Mouse (Mus musculus): ENCODE results near the gene Mob3b.

Mob3b gene

DNA sequence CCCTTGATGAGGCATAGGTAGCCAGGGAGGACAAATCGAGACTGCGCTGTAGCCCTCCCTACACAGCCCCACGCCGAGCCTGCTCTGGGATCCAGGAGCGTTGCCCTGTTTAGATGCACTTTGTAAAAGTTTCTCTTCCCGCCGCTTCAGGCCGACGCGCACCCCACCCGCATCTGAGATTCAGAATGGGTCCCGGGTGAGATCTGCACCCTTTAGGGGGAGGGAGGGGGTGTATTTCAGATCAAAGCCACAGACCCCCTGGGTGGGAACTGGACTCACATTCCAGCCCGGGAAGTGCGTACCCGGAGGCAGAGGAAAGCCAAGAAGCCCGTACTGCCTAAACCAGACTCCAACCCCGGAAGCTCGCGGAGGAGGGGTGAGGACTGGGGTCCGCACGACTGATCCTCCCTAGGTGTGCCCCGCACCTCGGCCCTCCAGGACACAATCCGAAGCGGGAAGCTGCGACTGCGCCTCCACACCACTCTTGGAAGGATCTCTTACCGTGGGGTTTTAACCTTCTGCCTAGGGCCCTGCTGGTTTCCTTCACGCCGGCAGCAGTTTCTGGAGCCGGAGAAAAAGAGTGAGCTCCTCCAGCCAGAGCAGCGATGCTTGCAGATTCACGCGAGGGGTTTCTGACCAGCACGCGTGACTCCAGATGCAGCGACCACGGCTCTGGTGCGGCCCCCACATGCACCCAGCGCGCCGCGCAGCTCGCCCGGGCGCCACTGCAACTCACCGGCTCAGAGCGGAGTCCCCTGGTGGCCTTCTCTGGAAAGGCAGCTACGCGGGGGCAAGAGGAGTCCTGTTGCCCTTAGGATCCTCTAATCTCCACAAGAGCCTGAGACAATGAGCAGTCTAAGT, at the start of gene Mob3b:
Gene Mob3b, minus strand, starts transcription at position 734 of the 861 bp plus-strand sequence.
- DNase-seq (ENCODE audit: low read depth): peak; percentile 79

GRCm38 (mm10) chr4:35204659-35205058, 47.4 kb upstream of the Mob3b start:
- DNase-seq (ENCODE audit: low read depth): no peak

DNA sequence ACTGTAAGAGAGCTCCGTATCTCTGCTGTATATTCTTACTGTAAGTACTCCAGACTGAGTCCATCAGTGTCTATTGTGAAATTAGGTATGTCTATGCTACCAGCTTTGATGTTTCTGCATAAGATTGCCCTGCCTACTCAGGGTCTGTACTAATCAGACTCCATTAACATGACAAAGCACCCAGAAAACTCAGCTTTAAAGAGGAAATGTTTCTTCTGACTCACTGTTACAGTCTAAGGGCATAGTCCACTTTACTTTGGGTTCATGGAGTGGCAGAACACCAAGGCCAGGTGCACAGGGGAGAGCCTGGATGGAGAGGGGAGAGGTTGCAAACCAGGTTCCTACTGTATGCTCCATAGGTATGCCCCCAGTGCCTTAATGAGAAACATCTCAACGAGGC, 46.4 kb upstream of the Mob3b start:
- no peak for DNase-seq (ENCODE audit: low read depth)

DNA sequence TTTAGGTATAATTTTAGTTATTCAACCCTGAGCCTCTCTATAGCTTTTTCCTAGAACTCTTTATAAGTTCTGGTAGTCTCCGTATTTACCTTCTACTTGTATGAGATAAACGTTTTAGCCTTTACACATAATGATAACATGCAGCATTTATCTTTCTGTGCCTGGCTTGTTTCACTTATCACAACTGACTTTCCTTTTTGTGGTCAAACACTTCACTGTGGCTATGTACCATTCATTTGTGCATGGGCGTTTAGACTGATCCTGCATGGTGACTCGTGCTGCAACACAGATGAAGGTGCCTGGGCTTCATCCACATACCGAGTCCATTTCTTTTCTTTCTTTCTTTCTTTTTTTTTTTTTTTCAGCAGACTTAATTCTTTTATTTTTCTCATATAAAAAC, 44.4 kb upstream of the Mob3b start:
- DNase-seq (ENCODE audit: low read depth): no peak

DNA sequence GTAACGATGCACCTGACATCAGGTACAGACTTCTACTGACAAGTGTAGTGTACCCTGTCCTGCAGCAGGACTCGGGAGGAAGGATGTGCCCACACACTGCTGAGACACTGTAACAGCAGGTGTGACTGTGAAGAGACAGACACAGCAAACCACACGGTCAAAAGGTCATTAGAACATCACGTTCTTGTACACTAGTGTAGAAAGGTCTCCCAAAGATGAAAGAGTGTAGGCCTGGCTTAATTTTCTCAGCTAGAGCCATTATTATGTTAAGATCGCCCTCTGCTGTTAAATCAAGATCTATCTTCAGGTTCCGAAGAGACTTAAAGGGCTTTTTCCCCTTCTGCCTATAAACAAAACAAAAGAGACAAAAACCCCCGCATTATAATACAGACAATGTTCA, 35.4 kb upstream of the Mob3b start:
- DNase-seq (ENCODE audit: low read depth): peak; percentile 14

GRCm38 (mm10) chr4:35189794-35190193, 32.5 kb upstream of the Mob3b start:
- no peak for DNase-seq (ENCODE audit: low read depth)

DNA sequence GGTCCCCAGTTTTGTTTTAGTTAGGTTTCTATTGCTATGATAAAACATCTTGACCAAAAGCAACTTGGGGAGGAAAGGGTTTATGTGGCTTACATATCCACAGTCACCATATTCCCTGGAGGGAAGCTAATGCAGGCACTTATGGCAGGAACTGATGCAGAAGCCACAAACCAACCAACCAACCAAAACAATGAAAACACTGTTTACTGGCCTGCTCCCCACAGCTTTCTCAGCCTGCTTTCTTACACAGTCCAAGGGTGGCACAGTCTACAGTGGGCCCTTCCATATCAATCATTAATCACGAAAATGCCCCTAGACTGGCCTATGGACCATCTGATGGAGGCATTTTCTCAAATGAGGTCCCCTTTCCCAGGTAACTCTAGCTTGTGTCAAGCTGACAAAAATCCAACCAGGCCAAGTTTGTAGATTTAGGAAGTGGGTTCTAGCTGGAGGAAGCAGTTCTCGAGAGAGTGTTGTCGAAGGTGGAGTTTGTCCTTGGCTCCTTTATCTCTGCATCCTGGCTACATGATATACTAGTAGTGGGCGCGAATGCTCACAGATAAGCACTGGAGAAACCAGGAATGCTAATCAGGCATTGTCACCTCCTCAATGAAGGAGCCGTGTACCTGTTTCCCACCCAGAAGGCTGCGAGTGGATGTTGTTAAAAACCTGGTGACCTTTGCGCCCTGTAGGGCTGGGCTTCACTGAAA, 30.5 kb upstream of the Mob3b start:
- DNase-seq (ENCODE audit: low read depth): no peak

DNA sequence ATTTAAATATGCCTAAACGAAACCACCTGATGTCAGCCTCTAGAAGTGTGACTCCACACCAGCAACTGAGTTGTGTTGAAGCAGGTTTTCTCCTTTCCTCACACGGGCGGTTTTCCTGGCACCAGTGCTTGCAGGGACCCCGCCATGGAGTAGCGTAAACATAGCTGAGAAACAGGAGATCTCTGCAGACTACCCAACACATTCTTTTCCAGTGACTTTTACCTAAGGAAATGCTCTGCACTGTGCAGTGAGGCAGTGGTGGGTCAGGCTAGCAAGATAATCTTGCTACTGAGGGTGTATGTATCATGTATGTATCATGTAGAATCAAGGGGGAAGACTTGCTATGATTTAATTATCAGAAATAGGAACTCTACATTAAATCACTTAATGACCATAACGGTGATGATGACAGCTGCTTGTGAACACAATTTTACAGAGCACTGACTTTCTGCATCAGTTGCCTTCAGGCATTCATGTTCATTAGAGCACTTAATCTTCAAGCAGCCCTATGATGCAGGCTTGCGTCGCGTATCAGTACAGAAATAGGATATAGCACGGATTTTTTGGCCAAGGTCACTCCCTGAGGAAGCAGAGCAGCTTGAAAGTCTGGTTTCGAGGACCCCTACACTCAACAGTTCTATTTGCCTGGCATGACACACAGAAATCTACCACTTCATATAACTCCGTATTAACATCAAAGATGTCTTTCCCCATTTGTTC, 20.8 kb upstream of the Mob3b start:
- no peak for DNase-seq (ENCODE audit: low read depth)

DNA sequence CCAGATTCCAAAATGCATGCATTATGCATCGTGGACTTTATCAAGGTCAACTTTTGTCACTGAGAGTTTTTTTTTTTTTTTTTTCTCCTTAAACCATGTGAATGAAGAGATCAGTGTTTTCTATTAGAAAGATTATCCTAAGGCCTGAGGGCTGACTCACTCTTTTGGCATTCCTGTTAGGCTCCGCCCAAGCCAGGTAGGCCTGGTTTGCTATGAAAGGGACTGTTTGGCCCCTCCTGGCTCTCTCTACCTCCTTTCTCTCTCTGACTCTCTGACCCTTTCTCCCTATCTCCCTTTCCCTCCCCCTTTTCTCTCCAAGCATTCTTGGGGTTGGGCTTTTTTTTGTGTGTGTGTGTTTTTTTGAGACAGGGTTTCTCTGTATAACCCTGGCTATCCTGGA, 18.3 kb upstream of the Mob3b start:
- DNase-seq (ENCODE audit: low read depth): no peak

GRCm38 (mm10) chr4:35173551-35173950, 16.3 kb upstream of the Mob3b start:
- DNase-seq (ENCODE audit: low read depth): no peak

GRCm38 (mm10) chr4:35172471-35172870, 15.2 kb upstream of the Mob3b start:
- DNase-seq (ENCODE audit: low read depth): no peak

DNA sequence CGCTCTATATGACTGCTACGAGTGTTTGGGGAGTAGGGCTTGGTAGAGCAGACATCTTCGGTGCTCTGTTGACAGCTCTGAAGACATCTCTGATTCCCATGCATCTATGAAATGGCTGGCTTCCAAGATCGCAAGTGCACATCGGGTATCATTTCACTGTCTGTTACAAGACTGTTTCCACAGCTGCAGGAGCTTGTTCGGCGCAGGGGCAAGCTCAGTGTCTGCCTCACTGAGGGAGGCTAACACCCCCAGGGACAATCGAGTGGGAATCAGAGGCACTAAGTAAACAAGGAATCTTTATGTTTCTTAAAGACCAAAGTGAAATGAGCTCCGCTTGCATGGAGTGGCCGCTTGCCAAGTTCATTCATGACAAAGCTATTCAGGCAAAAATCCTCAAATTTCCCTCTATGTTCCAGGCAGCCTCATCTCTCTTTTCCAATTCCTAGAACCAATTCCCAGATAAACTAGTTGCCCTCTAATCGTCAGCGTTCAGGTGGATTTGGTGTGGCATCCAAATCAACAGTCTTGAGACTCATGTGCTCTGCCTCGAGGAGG, 12.4 kb upstream of the Mob3b start:
- DNase-seq (ENCODE audit: low read depth): no peak

DNA sequence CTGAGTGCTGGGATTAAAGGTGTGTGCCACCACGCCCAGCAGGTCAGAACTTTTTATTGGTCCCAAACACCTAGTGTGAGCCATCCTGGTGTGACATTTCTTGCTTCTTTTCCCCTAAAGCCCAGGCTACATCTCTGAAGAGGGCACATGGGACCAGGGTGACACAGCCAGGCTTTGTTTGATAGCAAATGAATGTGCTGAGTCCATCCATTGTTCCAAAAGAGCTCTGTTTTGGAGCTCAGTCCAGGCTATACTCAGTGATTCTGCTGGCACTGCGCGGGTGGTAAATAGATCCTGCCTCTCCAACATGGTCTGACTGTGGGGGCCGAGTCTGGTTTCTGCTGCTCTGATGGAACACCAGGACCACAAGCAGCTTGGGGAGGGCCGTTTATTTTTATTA, 10.6 kb upstream of the Mob3b start:
- no peak for DNase-seq (ENCODE audit: low read depth)

DNA sequence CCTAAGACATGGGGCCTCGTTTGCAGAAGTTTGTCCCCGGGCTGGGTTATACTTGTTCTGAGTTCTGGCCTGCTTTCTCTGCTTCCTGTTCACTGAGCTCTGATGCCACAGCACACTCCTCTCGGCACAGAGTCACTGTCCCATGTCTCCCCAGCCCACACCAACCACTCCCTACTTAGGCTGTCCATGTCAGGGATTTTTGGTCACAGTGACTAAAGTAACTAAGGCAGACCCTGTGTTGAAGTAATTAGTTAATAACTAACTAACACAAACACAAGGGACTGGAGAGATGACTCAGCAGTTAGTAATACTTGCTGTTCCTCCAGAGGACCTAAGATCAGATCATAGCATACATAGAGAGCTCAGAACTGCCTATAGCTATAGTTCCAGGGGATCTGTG, 8.7 kb upstream of the Mob3b start:
- DNase-seq (ENCODE audit: low read depth): no peak

- DNase-seq (ENCODE audit: low read depth): no peak
These were observed 8.0 kb upstream of the Mob3b start for GRCm38 (mm10) chr4:35165275-35165674.

DNA sequence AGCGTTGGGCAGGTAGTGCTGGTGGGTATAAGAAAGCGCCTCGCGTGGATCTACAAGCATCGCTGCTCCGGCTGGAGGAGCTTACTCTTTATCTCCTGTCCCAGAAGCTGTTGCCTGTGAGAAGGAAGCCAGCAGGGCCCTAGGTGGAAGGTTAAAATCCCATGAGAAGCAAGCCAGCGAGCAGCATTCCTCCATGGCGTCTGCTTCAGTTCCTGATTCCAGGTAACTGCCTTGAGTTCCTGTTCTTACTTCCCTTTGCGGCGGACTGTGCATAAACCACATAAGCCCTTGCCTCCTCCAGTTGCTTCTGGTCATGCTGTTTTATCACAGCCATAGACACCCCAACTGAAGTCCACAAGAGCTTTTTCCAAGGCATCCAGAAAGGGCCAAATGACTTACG, 531 bp upstream of the Mob3b start:
- no peak for DNase-seq (ENCODE audit: low read depth)

GRCm38 (mm10) chr4:35156149-35156611, 1.1 kb downstream of the Mob3b start:
- no peak for DNase-seq (ENCODE audit: low read depth)

- DNase-seq (ENCODE audit: low read depth): no peak
These were observed 2.0 kb downstream of the Mob3b start for GRCm38 (mm10) chr4:35155132-35155922.

- no peak for DNase-seq (ENCODE audit: low read depth)
These were observed 3.2 kb downstream of the Mob3b start for GRCm38 (mm10) chr4:35154051-35154450.

DNA sequence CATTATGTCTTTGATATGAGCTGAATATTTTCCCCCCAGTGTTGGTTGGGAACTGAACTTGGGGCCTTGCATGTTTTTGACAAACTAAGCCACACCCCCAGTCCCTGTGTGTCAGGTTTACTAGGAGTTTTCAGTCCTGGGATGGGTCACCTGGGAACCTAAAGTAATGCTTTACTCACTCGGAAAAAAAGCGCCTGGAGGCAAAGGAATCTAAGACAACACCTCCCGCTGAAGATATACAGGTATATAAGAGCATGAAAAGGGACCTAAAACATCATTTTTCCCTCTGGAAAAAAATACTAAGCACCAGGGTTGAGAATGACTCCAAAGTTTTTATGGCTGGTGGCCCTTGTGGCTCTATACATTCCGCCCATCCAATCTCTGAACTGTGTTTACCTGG, 5.5 kb downstream of the Mob3b start, which contains the start of gene Ifnk:
Gene Ifnk, plus strand, starts transcription at position 301 of the 400 bp plus-strand sequence.
- DNase-seq (ENCODE audit: low read depth): no peak

DNA sequence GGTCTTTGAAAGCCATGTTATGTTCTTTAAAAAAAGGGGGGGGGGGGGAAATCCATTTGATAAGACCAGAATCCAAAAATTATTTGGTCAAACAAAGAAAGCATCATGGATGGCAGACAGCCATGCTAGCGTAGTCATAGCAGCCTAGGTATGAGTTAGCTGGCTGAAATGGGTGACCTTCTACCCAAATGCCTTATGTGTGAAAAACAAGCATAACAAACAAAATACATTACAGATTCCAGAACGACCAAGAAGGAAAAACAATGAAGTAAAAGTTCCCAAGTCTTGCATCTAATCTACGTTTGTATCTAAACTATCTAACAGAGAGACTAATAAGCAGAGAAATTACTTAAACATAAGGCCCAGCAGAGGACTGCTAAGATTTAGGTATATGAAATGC, 6.6 kb downstream of the Mob3b start:
- no peak for DNase-seq (ENCODE audit: low read depth)
